Comparison of ENCODE assay signal across 8 mouse cellular contexts in genomic region chr5:43354351-43354942, GRCm38 (mm10).
A peak's percentile ranks its signal among the peaks of the same experiment; 100 is the strongest.
DNase-seq lines count a peak whose midpoint lies in the region; ATAC-seq lines count a peak whose summit lies in the region.

No protein-coding gene starts in this region.

- no peaks in the 10 kb centered on the region for H3K36me3 ChIP-seq in embryonic facial prominence, embryonic 13.5 days
- H3K36me3 ChIP-seq in kidney, embryonic 16.5 days (ENCODE audit: insufficient read depth, low read length) = no peaks in the 10 kb centered on the region

- no peaks in the 10 kb centered on the region for H3K9me3 ChIP-seq in embryonic facial prominence, embryonic 13.5 days
- H3K9me3 ChIP-seq in kidney, embryonic 16.5 days (ENCODE audit: low read length) = no peaks in the 10 kb centered on the region

- peak overlapping the region; percentile 68 for H3K4me2 ChIP-seq in embryonic facial prominence, embryonic 13.5 days
- peak overlapping the region; percentile 58 for H3K4me2 ChIP-seq in kidney, embryonic 16.5 days (replicated peaks; ENCODE audit: low read depth, low read length)

- 0 out of 2 replicates have a peak, but pooled peaks cover 7% of the 10 kb centered on the region for H3K4me1 ChIP-seq in embryonic facial prominence, embryonic 13.5 days
- H3K4me1 ChIP-seq in kidney, embryonic 16.5 days (ENCODE audit: insufficient read depth, low read length) = peaks cover 13% of the 10 kb centered on the region

- H3K9ac ChIP-seq in embryonic facial prominence, embryonic 13.5 days = peak overlapping the region; percentile 62
- peak overlapping the region; percentile 51; the same call in 1 of the 2 replicates for H3K9ac ChIP-seq in kidney, embryonic 16.5 days (replicated peaks; ENCODE audit: low read length)

- no peak for ATAC-seq in embryonic facial prominence, embryonic 13.5 days (ENCODE audit: insufficient number of reproducible peaks, insufficient read depth, low FRiP score, low TSS enrichment, low read depth)
- peak; percentile 29 for ATAC-seq in kidney, embryonic 16.5 days (ENCODE audit: low FRiP score, low TSS enrichment)
- peak; percentile 64 for ATAC-seq in megakaryocyte, adult 5-6 weeks (ENCODE audit: poor library complexity, severe bottlenecking)
- no peak for ATAC-seq in frontal cortex, adult (ENCODE audit: low TSS enrichment)

- WGBS in embryonic facial prominence, embryonic 13.5 days = 51% methylated on average over 14 of the region's 14 CpGs
- WGBS in kidney, embryonic 16.5 days = 38% methylated on average over 14 of the region's 14 CpGs

- no peaks in the 10 kb centered on the region for H3K27me3 ChIP-seq in embryonic facial prominence, embryonic 13.5 days
- no peaks in the 10 kb centered on the region for H3K27me3 ChIP-seq in kidney, embryonic 16.5 days (ENCODE audit: insufficient read depth, low read length)

- H3K4me3 ChIP-seq in embryonic facial prominence, embryonic 13.5 days = peak overlapping the region; percentile 42
- H3K4me3 ChIP-seq in kidney, embryonic 16.5 days (ENCODE audit: low read length) = peak overlapping the region; percentile 41

- DNase-seq in kidney, adult 9 months = peak; percentile 45
- no peak for DNase-seq in kidney, adult 11 months
- no peak for DNase-seq in layer of hippocampus, adult 18-20 months (ENCODE audit: low spot score in 2 of 2)
- no peak for DNase-seq in right cerebral cortex, adult 2 months (ENCODE audit: low spot score in 2 of 2)

- H3K27ac ChIP-seq in embryonic facial prominence, embryonic 13.5 days = no peak overlapping the region
- H3K27ac ChIP-seq in kidney, embryonic 16.5 days (ENCODE audit: low read length) = no peak overlapping the region

Comparison
In these comparisons a context has a peak if more than half of its experiments do, and no peak if none do; other contexts are left out.
1. ATAC-seq: peak in kidney, embryonic 16.5 days (single experiment) and megakaryocyte, adult 5-6 weeks (single experiment); none in embryonic facial prominence, embryonic 13.5 days (single experiment) and frontal cortex, adult (single experiment).